Mouse (Mus musculus) testis, adult 2 months (tissue): ENCODE results near the gene Ddx23.

Experiments
- CTCF ChIP-seq: fragments of 200-500 bp; IDR thresholded peaks from 2 replicates; pipeline ENCODE4 v1.5.1; 2012; ENCODE audit warnings: low read depth, mild to moderate bottlenecking, inconsistent platforms, low read length, moderate library complexity; ENCODE audit not compliant: control insufficient read depth, insufficient read depth, insufficient replicate concordance
- POLR2A ChIP-seq: fragments of 200-500 bp; IDR thresholded peaks from 2 replicates; pipeline ENCODE4 v1.6.1; 2012; ENCODE audit warnings: low read depth, mild to moderate bottlenecking, inconsistent platforms, low read length, moderate library complexity; ENCODE audit not compliant: control insufficient read depth

GRCm38 (mm10) chr15:98656982-98657751 is 5.5 kb downstream of the Ddx23 start:
- no peak for TF ChIP-seq POLR2A
- no peak for TF ChIP-seq CTCF
